Mouse (Mus musculus): Measurements from ENCODE around the gene Ccdc47.

DNA sequence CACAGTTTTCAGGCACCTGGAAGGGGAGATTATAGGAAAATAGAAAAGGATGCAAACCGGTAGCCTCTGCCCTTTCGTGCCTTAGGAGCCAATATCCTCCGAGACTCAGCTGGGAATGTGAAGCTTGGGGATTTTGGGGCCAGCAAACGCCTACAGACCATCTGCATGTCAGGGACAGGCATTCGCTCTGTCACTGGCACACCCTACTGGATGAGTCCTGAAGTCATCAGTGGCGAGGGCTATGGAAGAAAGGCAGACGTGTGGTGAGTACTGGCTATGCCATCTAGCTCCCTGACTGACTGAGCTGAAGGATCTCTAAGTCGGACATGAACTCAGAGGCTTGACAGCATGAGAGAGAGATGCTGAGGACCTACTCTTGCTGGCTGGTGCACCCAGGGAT lies 64.0 kb downstream of the Ccdc47 start:
- TF ChIP-seq CTCF (IDR thresholded peaks at IDR 0.05; ENCODE audit: extremely low read depth, insufficient read length, insufficient replicate concordance, low read depth, low read length) (no peak), POLR2A (IDR thresholded peaks at IDR 0.05; ENCODE audit: low read depth, low read length) (no peak)
